Mouse (Mus musculus): ENCODE measurements around the gene Ptger1. TPM values are rescaled to one million over a fixed set of nuclear protein-coding genes. Genes with fewer than 3 reads are reported as not detected.

The Ptger1 gene
- polyA plus RNA-seq, 1 experiment from 2014 or later: 5.6 TPM

DNA sequence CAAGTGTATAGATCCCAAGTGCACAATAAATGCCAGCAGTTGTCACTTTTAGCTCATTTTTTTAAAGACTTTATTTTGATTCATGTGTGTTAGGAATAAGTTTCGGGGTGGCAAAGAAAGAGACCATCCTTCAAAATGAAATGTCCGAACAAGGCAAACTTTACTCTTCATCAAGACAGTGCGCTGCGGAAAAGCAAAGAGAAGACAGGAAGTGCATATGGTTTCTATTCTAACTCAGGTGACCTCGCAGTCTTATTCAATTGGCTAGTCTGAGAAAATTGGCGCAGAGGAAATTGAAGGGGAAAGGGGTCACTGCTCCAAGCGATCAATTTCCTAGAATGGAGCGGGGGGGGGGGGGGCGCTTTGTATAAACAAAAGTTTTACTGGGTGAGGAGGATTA is 33.1 kb downstream of the Ptger1 start:
- peaks cover 7% of the 10 kb centered on the region for H3K4me1 ChIP-seq (replicated peaks; ENCODE audit: control insufficient read depth, insufficient read depth)
- WGBS: 19% methylated on average over 9 of the region's 9 CpGs
- H3K27ac ChIP-seq (replicated peaks): peak overlapping the region; percentile 94
- H3K4me2 ChIP-seq (replicated peaks; ENCODE audit: low read depth): peak overlapping the region; percentile 98
- no peaks in the 10 kb centered on the region for H3K27me3 ChIP-seq (ENCODE audit: control insufficient read depth, insufficient read depth, low read length)
- H3K9me3 ChIP-seq (ENCODE audit: control insufficient read depth, low read length): no peaks in the 10 kb centered on the region
- DNase-seq (ENCODE audit: low spot score) (no peak), ATAC-seq (ENCODE audit: low FRiP score, low TSS enrichment) (no peak)
- H3K9ac ChIP-seq (ENCODE audit: low read length): peak overlapping the region; percentile 94
- H3K36me3 ChIP-seq (ENCODE audit: control insufficient read depth, insufficient read depth, low read length): no peaks in the 10 kb centered on the region
- TF ChIP-seq EP300 (optimal IDR thresholded peaks at IDR 0.05) (no peak), CTCF (IDR thresholded peaks at IDR 0.05; ENCODE audit: low read depth) (no peak)
- H3K4me3 ChIP-seq (ENCODE audit: low read depth, low read length): peak overlapping the region; percentile 84

GRCm38 (mm10) chr8:83700423-83701085 is 34.1 kb downstream of the Ptger1 start:
- no peak for DNase-seq (ENCODE audit: low spot score)
- H3K4me2 ChIP-seq (replicated peaks; ENCODE audit: low read depth): no peak overlapping the region
- TF ChIP-seq CTCF (IDR thresholded peaks at IDR 0.05; ENCODE audit: low read depth) (no peak), EP300 (optimal IDR thresholded peaks at IDR 0.05) (no peak)
- no peak overlapping the region for H3K27ac ChIP-seq (replicated peaks)
- H3K36me3 ChIP-seq (ENCODE audit: control insufficient read depth, insufficient read depth, low read length): no peaks in the 10 kb centered on the region
- H3K27me3 ChIP-seq (ENCODE audit: control insufficient read depth, insufficient read depth, low read length): no peaks in the 10 kb centered on the region
- no peaks in the 10 kb centered on the region for H3K9me3 ChIP-seq (ENCODE audit: control insufficient read depth, low read length)
- H3K4me1 ChIP-seq (replicated peaks; ENCODE audit: control insufficient read depth, insufficient read depth): peaks cover 7% of the 10 kb centered on the region
- WGBS: 64% methylated on average over 9 of the region's 9 CpGs
- no peak overlapping the region for H3K4me3 ChIP-seq (ENCODE audit: low read depth, low read length)
- no peak for ATAC-seq (ENCODE audit: low FRiP score, low TSS enrichment)
- H3K9ac ChIP-seq (ENCODE audit: low read length): no peak overlapping the region

DNA sequence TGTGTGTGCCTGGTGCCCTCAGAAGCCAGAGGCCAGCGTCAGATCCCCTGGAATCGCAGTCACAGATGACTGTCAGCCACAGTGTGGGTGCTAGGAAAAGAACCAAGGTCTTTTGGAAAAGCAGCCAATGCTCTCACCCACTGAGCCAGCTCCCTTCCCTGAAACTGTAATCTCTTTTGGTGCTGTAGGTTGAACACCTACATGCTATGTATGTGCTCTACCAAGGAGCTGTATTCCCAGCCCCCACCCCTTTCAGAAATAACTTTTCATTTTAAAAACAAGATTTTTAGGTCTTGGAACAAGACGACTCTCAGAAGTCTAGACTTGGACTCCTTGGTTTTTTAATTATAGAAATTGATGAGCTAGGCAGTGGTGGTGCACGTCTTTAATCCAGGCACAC is 36.9 kb downstream of the Ptger1 start:
- H3K9ac ChIP-seq (ENCODE audit: low read length): no peak overlapping the region
- TF ChIP-seq EP300 (optimal IDR thresholded peaks at IDR 0.05): no peak
- TF ChIP-seq CTCF (IDR thresholded peaks at IDR 0.05; ENCODE audit: low read depth): no peak
- no peak overlapping the region for H3K4me2 ChIP-seq (replicated peaks; ENCODE audit: low read depth)
- no peak overlapping the region for H3K4me3 ChIP-seq (ENCODE audit: low read depth, low read length)
- H3K9me3 ChIP-seq (ENCODE audit: control insufficient read depth, low read length): no peaks in the 10 kb centered on the region
- DNase-seq (ENCODE audit: low spot score) (no peak), ATAC-seq (ENCODE audit: low FRiP score, low TSS enrichment) (no peak)
- peaks cover under 1% of the 10 kb centered on the region; the same call in 1 of the 2 replicates for H3K4me1 ChIP-seq (replicated peaks; ENCODE audit: control insufficient read depth, insufficient read depth)
- 88% methylated on average over 4 of the region's 4 CpGs for WGBS
- H3K27me3 ChIP-seq (ENCODE audit: control insufficient read depth, insufficient read depth, low read length): no peaks in the 10 kb centered on the region
- no peak overlapping the region for H3K27ac ChIP-seq (replicated peaks)
- H3K36me3 ChIP-seq (ENCODE audit: control insufficient read depth, insufficient read depth, low read length): no peaks in the 10 kb centered on the region

DNA sequence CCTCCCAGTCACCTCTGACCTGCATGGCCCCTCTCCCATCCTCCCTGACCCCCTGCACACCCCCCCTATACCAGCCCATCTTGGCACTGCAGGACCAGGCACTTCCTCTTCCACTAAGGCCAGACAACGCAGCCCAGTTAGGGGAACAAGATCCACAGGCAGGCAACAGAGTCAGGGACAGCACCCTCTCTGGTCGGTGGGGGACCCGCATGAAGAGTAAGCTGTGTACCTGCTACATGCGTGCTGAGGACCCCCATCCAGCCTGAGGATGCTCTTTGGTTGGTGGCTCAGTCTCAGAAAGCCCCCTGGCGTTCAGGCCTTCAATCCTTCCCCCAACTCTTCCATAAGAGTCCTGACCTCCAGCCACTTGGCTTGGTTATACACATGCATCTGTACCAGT is 39.9 kb downstream of the Ptger1 start:
- WGBS: 66% methylated on average over 5 of the region's 5 CpGs
- Histone ChIP-seq H3K4me1 (replicated peaks; ENCODE audit: control insufficient read depth, insufficient read depth) (no peaks in the 10 kb centered on the region), H3K36me3 (ENCODE audit: control insufficient read depth, insufficient read depth, low read length) (no peaks in the 10 kb centered on the region), H3K9me3 (ENCODE audit: control insufficient read depth, low read length) (no peaks in the 10 kb centered on the region), H3K4me2 (replicated peaks; ENCODE audit: low read depth) (no peak overlapping the region), H3K27me3 (ENCODE audit: control insufficient read depth, insufficient read depth, low read length) (no peaks in the 10 kb centered on the region), H3K27ac (replicated peaks) (no peak overlapping the region), H3K4me3 (ENCODE audit: low read depth, low read length) (no peak overlapping the region), H3K9ac (ENCODE audit: low read length) (no peak overlapping the region)
- DNase-seq (ENCODE audit: low spot score) (no peak), ATAC-seq (ENCODE audit: low FRiP score, low TSS enrichment) (no peak)
- TF ChIP-seq EP300 (optimal IDR thresholded peaks at IDR 0.05) (no peak), CTCF (IDR thresholded peaks at IDR 0.05; ENCODE audit: low read depth) (no peak)

- TF ChIP-seq EP300 (optimal IDR thresholded peaks at IDR 0.05) (no peak), CTCF (IDR thresholded peaks at IDR 0.05; ENCODE audit: low read depth) (no peak)
- Histone ChIP-seq H3K27ac (replicated peaks) (no peak overlapping the region), H3K27me3 (ENCODE audit: control insufficient read depth, insufficient read depth, low read length) (no peaks in the 10 kb centered on the region), H3K4me3 (ENCODE audit: low read depth, low read length) (no peak overlapping the region), H3K4me1 (replicated peaks; ENCODE audit: control insufficient read depth, insufficient read depth) (no peaks in the 10 kb centered on the region), H3K4me2 (replicated peaks; ENCODE audit: low read depth) (no peak overlapping the region), H3K9me3 (ENCODE audit: control insufficient read depth, low read length) (no peaks in the 10 kb centered on the region), H3K36me3 (ENCODE audit: control insufficient read depth, insufficient read depth, low read length) (no peaks in the 10 kb centered on the region), H3K9ac (ENCODE audit: low read length) (no peak overlapping the region)
- no peak for DNase-seq (ENCODE audit: low spot score)
- 69% methylated on average over 8 of the region's 8 CpGs for WGBS
- no peak for ATAC-seq (ENCODE audit: low FRiP score, low TSS enrichment)
Measured at GRCm38 (mm10) chr8:83707554-83707953, 41.1 kb downstream of the Ptger1 start.

GRCm38 (mm10) chr8:83714676-83715030 is 48.2 kb downstream of the Ptger1 start:
- H3K9me3 ChIP-seq (ENCODE audit: control insufficient read depth, low read length): no peaks in the 10 kb centered on the region
- peak overlapping the region; percentile 40 for H3K4me2 ChIP-seq (replicated peaks; ENCODE audit: low read depth)
- no peak for TF ChIP-seq CTCF (IDR thresholded peaks at IDR 0.05; ENCODE audit: low read depth)
- no peak for ATAC-seq (ENCODE audit: low FRiP score, low TSS enrichment)
- no peaks in the 10 kb centered on the region for H3K27me3 ChIP-seq (ENCODE audit: control insufficient read depth, insufficient read depth, low read length)
- no peak for DNase-seq (ENCODE audit: low spot score)
- 17% methylated on average over 8 of the region's 8 CpGs for WGBS
- H3K4me1 ChIP-seq (replicated peaks; ENCODE audit: control insufficient read depth, insufficient read depth): no peaks in the 10 kb centered on the region
- 0 out of 2 replicates have a peak, but pooled peaks cover 2% of the 10 kb centered on the region for H3K36me3 ChIP-seq (ENCODE audit: control insufficient read depth, insufficient read depth, low read length)
- H3K27ac ChIP-seq (replicated peaks): no peak overlapping the region
- H3K9ac ChIP-seq (ENCODE audit: low read length): no peak overlapping the region
- H3K4me3 ChIP-seq (ENCODE audit: low read depth, low read length): peak overlapping the region; percentile 84; the same call in 1 of the 2 replicates

Data from stomach, postnatal 0 days (tissue).